Mouse (Mus musculus) forebrain, postnatal 0 days (tissue): ENCODE data around the gene Grin2c. TPM values are rescaled to one million over a fixed set of nuclear protein-coding genes. Genes with fewer than 3 reads are reported as not detected.

Source experiments
- ATAC-seq: fragments of 200-750 bp; cut with Nextera tagmentation; 2 replicates; pipeline ENCODE4 v1.8.0; 2017; ENCODE audit warnings: mild to moderate bottlenecking, moderate library complexity
- DNase-seq: peaks from one replicate; pipeline ENCODE4 v3.0.0-alpha.2; 2015
- H3K27ac ChIP-seq: fragments of 300-500 bp; sonication (generic); 2 replicates; pipeline ENCODE4 v1.5.1; 2014; ENCODE audit warnings: low read depth, mild to moderate bottlenecking, antibody characterized with exemption, low read length, moderate library complexity, mixed read lengths
- H3K27me3 ChIP-seq: fragments of 300-500 bp; sonication (generic); 2 replicates; pipeline ENCODE4 v1.6.1; 2014; ENCODE audit warnings: mild to moderate bottlenecking, low read length, mixed read lengths; ENCODE audit not compliant: insufficient read depth
- H3K36me3 ChIP-seq: fragments of 300-500 bp; sonication (generic); 2 replicates; pipeline ENCODE4 v1.6.1; 2014; ENCODE audit warnings: mild to moderate bottlenecking, moderate library complexity; ENCODE audit not compliant: insufficient read depth
- H3K4me1 ChIP-seq: fragments of 300-500 bp; sonication (generic); 2 replicates; pipeline ENCODE4 v1.6.1; 2014; ENCODE audit warnings: antibody characterized with exemption; ENCODE audit not compliant: insufficient read depth
- H3K4me2 ChIP-seq: fragments of 300-500 bp; sonication (generic); 2 replicates; pipeline ENCODE4 v1.6.1; 2014; ENCODE audit warnings: low read depth, mild to moderate bottlenecking, moderate library complexity
- H3K4me3 ChIP-seq: fragments of 300-500 bp; sonication (generic); 2 replicates; pipeline ENCODE4 v1.5.1; 2014; ENCODE audit warnings: low read depth, low read length, mixed read lengths
- H3K9ac ChIP-seq: fragments of 300-500 bp; sonication (generic); 2 replicates; pipeline ENCODE4 v1.6.1; 2014; ENCODE audit warnings: mild to moderate bottlenecking
- H3K9me3 ChIP-seq: fragments of 300-500 bp; sonication (generic); 2 replicates; pipeline ENCODE4 v1.6.1; 2016; ENCODE audit warnings: low read length
- CTCF ChIP-seq: sonication (generic); IDR thresholded peaks from 2 replicates; pipeline ENCODE4 v1.5.1; 2016; ENCODE audit warnings: antibody characterized with exemption, control low read depth, low read depth
- WGBS: fragments of 180-500 bp; shearing (Covaris S2); extraction: QIAGEN DNeasy Blood & Tissue Kit; methylation state at CpG from one replicate; pipeline ENCODE4 v1.1.7; 2014; 5-methylcytosine and 5-hydroxymethylcytosine counted together
- polyA plus RNA-seq: library from polyadenylated mRNA; unstranded; fragments of >200 nt; fragmentation: Nextera tagmentation; extraction: Ambion mirVana; gene quantifications from 2 replicates; pipeline ENCODE4 v1.2.1, GENCODE M21; 2015
- total RNA-seq: library from RNA; depleted of rRNA; stranded (reverse); fragments of >200 nt; gene quantifications from 2 replicates; pipeline ENCODE4 v1.2.3, GENCODE M21; 2014

The Grin2c gene
- total and polyA plus RNA-seq, 2 experiments from 2014 or later = 0.48 to 1.6 TPM

DNA sequence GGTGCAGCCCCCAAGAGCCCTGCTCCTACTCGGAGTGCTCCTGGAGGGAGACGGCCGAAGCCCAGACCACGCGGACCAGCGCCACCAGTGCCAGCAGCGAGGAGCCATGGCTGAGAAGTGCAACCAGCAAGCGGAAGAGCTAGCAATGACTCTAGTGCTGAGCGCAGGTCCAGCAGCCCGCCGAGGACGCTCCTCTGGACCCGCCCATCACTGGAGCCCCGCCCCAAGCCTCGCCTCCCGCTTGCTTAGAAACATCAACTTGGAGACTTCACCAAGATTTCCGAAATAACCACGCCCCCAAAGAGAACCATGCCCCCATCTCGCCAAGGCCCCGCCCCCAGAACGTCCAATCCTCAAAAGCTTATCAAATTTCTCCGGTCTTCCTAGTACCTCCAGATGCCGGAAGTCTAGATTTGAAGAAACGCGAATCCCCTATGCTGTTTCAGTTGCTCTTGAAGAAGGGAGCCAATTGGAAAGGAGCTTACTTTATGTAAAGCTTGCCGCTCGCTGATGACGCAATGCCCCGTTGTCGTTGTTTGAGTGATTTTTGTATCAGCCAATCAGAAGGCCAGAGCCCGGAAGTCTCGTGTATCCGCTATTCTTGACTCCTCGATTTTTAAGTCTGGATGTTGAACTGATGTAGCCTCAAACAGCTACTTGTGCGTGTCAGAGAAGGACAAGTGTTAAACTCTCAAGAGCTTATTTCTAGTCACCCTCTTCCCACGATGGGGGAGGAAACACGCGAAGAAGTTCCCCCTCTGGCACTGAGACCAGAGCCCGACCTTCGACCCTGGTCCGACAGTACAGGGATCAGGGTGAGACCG is 9.9 kb upstream of the Grin2c start, which contains the start of gene Fdxr:
TSS of gene Fdxr (minus strand) at position 271 of the 824 bp plus-strand sequence.
- DNase-seq (peak; percentile 99), ATAC-seq (peak; percentile 96)
- peak within 1 kb of the TSS; percentile 88 for H3K27ac ChIP-seq
- peak within 1 kb of the TSS; percentile 77 for H3K9ac ChIP-seq
- 0 out of 2 replicates have a peak, but pooled peaks cover 6% of the 10 kb centered on the region for H3K4me1 ChIP-seq
- H3K36me3 ChIP-seq = peaks cover under 1% of the 10 kb centered on the region; the same call in 1 of the 2 replicates
- peak within 1 kb of the TSS; percentile 79 for H3K4me2 ChIP-seq
- WGBS = under 1% methylated on average over 42 of the region's 42 CpGs
- no peaks in the 10 kb centered on the region for H3K9me3 ChIP-seq
- TF ChIP-seq CTCF = peak; percentile 48
- peak within 1 kb of the TSS; percentile 74 for H3K4me3 ChIP-seq
- H3K27me3 ChIP-seq = no peaks in the 10 kb centered on the region

DNA sequence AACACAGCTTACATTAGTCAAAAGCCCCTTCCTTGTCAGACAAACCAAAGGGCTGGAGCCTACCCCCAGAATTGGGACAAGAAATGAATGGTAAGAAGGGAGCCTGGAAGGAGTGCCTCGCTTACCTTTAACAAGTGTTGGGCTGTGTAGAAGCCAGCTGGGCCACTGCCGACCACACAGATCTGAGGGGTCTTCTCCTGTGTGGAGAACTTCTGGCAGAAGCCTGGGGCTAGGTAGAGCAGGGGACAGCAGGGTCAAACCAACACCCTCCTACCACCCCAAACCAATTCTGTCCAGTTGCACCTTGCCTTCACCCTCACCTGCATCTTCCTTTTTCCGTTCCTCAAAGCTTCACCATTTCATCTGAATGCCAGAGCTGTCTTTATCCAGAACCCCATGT is 8.9 kb upstream of the Grin2c start:
- no peak for TF ChIP-seq CTCF
- H3K4me2 ChIP-seq = peak overlapping the region; percentile 78
- WGBS = 47% methylated on average over 3 of the region's 3 CpGs

DNA sequence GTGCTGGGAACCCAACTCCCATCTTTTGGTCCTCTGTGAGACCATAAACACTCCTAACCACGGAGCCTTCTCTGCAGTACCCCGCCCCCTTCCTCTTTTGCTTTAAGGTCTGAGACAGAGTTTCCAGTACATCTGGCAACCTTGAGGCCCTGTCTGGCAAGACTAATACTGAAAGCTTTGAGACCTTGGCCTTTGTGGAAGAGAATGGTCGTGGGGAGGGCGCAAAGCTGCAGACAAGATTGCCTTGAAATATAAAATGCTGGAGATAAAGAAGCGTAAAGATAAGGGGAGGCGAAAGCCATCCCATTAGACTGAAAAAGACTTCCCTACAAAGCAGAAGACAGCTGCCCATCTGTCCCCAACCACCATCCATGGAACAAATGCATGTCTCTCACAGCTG is 8.5 kb upstream of the Grin2c start:
- Histone ChIP-seq H3K4me2 (peak overlapping the region; percentile 78), H3K4me1 (0 out of 2 replicates have a peak, but pooled peaks cover 6% of the 10 kb centered on the region), H3K27me3 (no peaks in the 10 kb centered on the region), H3K27ac (no peak overlapping the region), H3K36me3 (peaks cover 6% of the 10 kb centered on the region; the same call in 1 of the 2 replicates), H3K9me3 (no peaks in the 10 kb centered on the region), H3K9ac (no peak overlapping the region), H3K4me3 (no peak overlapping the region)
- no peak for TF ChIP-seq CTCF
- ATAC-seq = no peak
- 88% methylated on average over 6 of the region's 6 CpGs for WGBS
- no peak for DNase-seq

More for the DNA sequence above, 8.9 kb upstream of the Grin2c start:
- no peaks in the 10 kb centered on the region for H3K9me3 ChIP-seq
- DNase-seq (no peak), ATAC-seq (no peak)
- 0 out of 2 replicates have a peak, but pooled peaks cover 6% of the 10 kb centered on the region for H3K4me1 ChIP-seq
- peak overlapping the region; percentile 77 for H3K9ac ChIP-seq
- H3K36me3 ChIP-seq = peaks cover 6% of the 10 kb centered on the region; the same call in 1 of the 2 replicates
- no peaks in the 10 kb centered on the region for H3K27me3 ChIP-seq
- H3K4me3 ChIP-seq = peak overlapping the region; percentile 74
- 0 out of 2 replicates have a peak overlapping the region, but pooled peaks have one; percentile 88 for H3K27ac ChIP-seq

DNA sequence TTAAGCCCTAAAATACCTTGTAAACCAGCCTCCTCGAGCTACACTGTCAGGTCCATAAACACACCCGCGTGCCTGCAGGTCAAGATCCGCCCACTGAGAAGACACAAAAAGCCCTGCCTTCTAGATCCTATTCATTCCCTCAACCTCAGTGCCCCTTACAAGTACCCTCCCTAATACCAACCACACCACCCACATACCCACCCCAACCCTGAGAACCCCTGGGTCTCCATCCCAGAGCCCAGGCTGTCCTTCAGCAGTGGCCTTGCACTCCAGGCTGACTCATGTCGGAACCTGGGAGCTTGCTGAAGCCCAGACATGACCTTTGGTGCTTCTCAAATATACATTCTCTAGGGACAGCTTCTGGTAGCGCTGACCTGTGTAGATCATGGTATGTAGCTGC is 7.7 kb upstream of the Grin2c start:
- Histone ChIP-seq H3K36me3 (peaks cover 6% of the 10 kb centered on the region; the same call in 1 of the 2 replicates), H3K9ac (no peak overlapping the region), H3K9me3 (no peaks in the 10 kb centered on the region), H3K27ac (no peak overlapping the region), H3K4me2 (no peak overlapping the region), H3K4me1 (0 out of 2 replicates have a peak, but pooled peaks cover 6% of the 10 kb centered on the region), H3K4me3 (no peak overlapping the region), H3K27me3 (no peaks in the 10 kb centered on the region)
- ATAC-seq = no peak
- no peak for DNase-seq
- WGBS = 96% methylated on average over 6 of the region's 6 CpGs
- no peak for TF ChIP-seq CTCF

DNA sequence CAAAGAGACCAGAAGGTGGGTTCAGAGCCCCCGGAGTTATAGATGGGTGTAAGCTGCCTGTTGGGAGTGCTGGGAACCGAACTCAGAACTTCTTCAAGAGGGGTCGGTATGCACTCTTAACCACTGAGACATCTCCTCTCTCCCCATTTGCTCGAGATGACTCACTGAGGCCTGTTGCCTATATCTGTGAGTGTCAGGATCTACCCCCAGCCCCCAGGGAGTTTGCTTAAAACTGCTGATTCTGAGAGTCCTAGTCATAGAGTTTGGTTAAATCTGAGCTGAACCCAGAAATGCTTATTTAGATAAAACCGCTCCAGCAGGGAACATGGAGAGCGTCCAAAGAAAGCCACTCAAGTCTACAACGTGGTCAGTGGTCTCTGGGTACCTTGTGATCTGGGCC is 7.1 kb upstream of the Grin2c start:
- ATAC-seq = no peak
- 0 out of 2 replicates have a peak, but pooled peaks cover 6% of the 10 kb centered on the region for H3K4me1 ChIP-seq
- H3K4me3 ChIP-seq = no peak overlapping the region
- H3K36me3 ChIP-seq = peaks cover 11% of the 10 kb centered on the region
- H3K9me3 ChIP-seq = no peaks in the 10 kb centered on the region
- no peak overlapping the region for H3K27ac ChIP-seq
- DNase-seq = no peak
- H3K27me3 ChIP-seq = no peaks in the 10 kb centered on the region
- H3K9ac ChIP-seq = no peak overlapping the region
- no peak overlapping the region for H3K4me2 ChIP-seq
- 93% methylated on average over 7 of the region's 7 CpGs for WGBS
- no peak for TF ChIP-seq CTCF

DNA sequence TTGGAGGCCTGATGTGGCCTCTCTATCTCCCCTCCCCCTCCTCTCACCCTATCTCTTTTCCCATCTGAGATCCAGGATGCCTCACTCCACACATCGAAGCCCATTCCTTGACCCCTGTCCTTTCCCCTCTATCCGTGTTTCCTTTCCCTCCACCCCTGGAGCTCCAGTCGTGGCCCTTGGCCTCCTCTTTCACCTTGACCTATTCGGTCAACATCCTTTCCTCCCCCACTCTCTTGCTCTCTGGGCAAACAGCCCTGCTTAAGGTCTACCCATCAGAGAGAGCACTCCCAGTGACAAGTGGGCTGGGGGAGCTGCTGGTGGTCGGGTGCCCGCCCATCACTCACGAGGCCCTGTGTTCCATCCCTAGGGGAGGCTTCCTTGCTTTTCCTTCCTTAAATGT is 6.7 kb upstream of the Grin2c start:
- DNase-seq (no peak), ATAC-seq (no peak)
- Histone ChIP-seq H3K36me3 (peaks cover 16% of the 10 kb centered on the region), H3K4me2 (no peak overlapping the region), H3K9me3 (no peaks in the 10 kb centered on the region), H3K27me3 (no peaks in the 10 kb centered on the region), H3K9ac (no peak overlapping the region), H3K4me1 (0 out of 2 replicates have a peak, but pooled peaks cover 6% of the 10 kb centered on the region), H3K4me3 (no peak overlapping the region), H3K27ac (no peak overlapping the region)
- TF ChIP-seq CTCF = no peak
- 75% methylated on average over 7 of the region's 7 CpGs for WGBS

DNA sequence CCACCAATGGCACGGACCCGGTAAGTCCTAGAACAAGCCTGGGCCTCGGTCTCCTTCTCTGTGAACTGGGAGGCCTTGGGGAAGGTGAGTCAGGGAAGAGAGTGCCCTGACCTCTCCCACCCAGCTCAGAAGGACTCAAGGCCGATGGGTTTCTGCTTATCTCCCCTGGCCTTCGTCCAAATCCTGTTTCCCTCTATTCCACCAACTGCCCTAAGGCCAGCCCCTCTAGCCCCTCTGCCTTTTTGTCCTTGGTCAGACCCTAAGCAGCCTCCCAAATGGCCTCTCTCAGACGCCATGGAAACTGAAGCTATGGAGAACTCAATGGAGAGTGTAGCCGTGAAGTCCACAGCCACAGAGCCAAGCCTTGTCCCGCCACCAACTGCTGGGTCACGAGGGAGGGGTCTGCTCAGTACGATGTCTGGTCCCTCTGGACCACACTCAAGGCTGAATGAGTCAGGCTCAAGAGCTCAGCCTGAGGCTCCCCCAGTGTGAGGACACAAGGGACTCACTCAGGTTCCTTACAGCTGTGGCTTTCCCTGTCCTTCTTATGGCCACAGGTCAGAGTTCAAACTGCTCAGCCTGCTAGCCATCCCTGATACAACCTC is 6.0 kb upstream of the Grin2c start:
- DNase-seq = no peak
- no peak for ATAC-seq
- no peak overlapping the region for H3K4me2 ChIP-seq
- 0 out of 2 replicates have a peak, but pooled peaks cover 6% of the 10 kb centered on the region for H3K4me1 ChIP-seq
- H3K27ac ChIP-seq = no peak overlapping the region
- peaks cover 6% of the 10 kb centered on the region for H3K27me3 ChIP-seq
- WGBS = 75% methylated on average over 10 of the region's 10 CpGs
- H3K9me3 ChIP-seq = no peaks in the 10 kb centered on the region
- H3K9ac ChIP-seq = no peak overlapping the region
- peaks cover 23% of the 10 kb centered on the region for H3K36me3 ChIP-seq
- TF ChIP-seq CTCF = no peak
- no peak overlapping the region for H3K4me3 ChIP-seq
